Mouse (Mus musculus) embryo, embryonic 10 days (tissue): ENCODE data around the gene Zfp677.
A peak's percentile ranks its signal among the peaks of the same experiment; 100 is the strongest.
"Not testable (repeated sequence)": the region's sequence is repeated elsewhere in the genome, so short reads cannot be mapped to it uniquely, and the experiment has no call there.

Source experiments
- DNase-seq: peaks from one replicate; pipeline ENCODE4 v3.0.0-alpha.2; 2015; ENCODE audit warnings: low spot score

Gene Zfp677

GRCm38 (mm10) chr17:21383391-21384056 is at the start of gene Zfp677:
Gene Zfp677, plus strand, starts transcription at chr17:21383748.
- peak; percentile 77 for DNase-seq

GRCm38 (mm10) chr17:21368018-21368417 is 15.5 kb upstream of the Zfp677 start:
- not testable (repeated sequence) for DNase-seq

DNA sequence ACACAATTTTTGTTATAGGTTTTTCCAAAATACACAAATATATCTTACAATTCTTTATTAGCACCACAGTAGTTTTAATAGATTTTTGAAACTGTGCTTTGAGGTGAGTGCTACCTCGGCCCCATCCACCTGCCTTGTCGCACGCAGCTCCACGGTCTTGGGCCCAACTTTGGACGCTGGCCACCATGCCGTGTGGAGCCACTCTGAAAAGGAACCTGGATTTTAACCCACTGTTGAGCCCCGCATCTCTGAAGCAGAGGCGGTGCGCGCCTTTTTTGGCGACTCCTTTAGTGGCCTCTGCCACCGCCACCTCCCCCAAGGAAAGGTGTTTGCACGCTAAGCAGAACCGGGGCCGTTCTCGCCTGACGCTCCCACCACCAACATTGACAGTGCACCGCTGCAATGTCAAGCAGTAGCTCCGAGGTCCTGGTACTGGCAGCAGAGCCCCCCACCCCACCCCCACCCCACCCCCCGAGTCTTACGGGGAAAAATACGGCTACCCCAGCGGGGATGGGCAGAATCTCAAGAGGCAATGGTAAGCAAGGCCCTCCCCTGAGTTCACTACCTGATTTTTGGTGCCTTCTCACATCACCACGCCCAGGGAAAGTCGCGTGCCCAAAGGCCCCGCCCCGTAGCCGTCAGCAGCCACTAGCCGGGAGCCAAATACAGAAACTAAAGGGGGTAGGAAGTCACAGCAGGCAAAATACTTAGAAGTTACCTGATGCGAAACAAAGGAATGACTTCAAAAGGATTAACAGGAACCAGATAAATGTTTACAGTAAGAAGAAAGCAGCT is 13.4 kb upstream of the Zfp677 start:
- peak; percentile 60 for DNase-seq

GRCm38 (mm10) chr17:21375311-21375710 is 8.2 kb upstream of the Zfp677 start:
- no peak for DNase-seq

DNA sequence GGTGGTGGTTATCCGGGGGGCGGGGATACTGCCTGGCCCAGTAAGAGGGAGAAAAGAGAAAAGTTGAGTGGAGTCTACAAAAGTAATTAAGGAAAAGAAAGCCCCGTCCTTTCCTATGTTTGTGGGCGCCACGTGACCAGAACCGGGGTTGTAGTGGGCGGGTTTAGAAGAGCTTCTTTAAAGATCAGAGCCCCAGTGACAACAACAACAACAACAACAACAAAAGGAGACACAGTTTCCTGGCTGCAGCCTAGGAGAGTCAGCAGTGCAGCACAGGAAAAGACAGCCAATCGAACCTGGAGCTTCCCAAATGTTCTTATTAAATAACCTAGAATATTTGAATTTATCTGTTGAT is 486 bp downstream of the Zfp677 start:
- no peak for DNase-seq

DNA sequence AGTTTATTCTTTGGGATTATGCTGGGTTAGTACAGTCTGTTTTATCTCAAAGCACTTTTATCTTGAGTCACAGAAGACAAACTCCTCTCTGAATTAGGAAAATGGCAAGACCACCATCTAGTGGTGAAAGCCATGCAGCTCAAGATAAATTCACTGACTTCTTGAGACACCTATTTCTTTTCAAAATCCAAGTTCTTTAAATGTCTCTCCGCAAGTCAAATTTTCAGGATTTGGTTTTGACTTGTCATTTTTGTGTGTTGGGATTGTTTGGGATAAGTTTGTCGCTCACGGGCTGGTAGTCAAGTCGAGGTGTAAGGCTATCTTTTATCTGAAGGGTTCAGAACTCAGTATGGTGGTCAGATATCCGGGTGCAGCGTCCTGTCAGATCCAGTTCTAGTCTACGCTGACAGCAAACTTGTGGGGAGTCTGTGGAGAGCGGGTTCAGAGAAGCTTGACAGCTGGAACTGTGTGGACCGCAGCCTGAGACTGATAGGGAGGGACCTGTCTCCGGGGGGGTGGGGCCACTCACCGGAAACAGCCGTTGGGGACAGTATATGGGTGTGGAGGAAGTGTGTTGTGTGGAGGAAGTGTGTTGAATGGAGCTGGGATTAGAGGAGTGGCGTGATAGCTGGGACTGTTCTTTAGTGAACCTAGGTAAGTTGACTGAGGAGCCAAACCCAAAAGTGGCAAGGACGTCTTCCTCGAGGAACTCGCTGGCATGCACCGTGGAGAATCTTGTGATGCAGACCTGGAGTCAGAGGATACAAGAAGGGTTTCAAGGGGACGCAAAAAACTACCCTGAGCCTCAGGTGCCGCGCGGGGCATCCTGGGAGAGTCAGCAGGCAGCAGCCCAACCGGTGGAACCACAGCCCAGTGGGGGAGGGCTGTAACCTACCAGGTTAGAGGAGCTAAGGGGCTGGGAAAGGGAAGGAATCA is 39.4 kb downstream of the Zfp677 start, which contains the start of gene Zfp54:
Zfp54 (plus strand) TSS at position 564 of the 936 bp plus-strand sequence.
- DNase-seq: peak; percentile 82

GRCm38 (mm10) chr17:21438806-21439400 is 55.4 kb downstream of the Zfp677 start:
- DNase-seq: not testable (repeated sequence)
